Mouse (Mus musculus) layer of hippocampus, adult 11-12 months (tissue): ENCODE measurements at regions not wholly inside any gene's neighbourhood (a gene's known extent, or its start where the extent isn't known, plus 50 kb on each side); places are given as distances from the start of the nearest gene placed in this dataset.
"Not testable (repeated sequence)": the region's sequence is repeated elsewhere in the genome, so short reads cannot be mapped to it uniquely, and the experiment has no call there.

ENCODE experiments used
- DNase-seq: peaks from one replicate; pipeline ENCODE4 v3.0.0; 2022; ENCODE audit warnings: low spot score

GRCm38 (mm10) chr12:18606126-18606525, 91.8 kb downstream of the 5730507C01Rik start:
- DNase-seq = peak; percentile 3

- DNase-seq = peak; percentile 11
These were observed 95.5 kb downstream of the 5730507C01Rik start for GRCm38 (mm10) chr12:18609835-18610234.

GRCm38 (mm10) chr12:18610581-18610980, 96.3 kb downstream of the 5730507C01Rik start:
- DNase-seq = not testable (repeated sequence)
